Mouse (Mus musculus) skeletal muscle tissue, adult 2 months (tissue): ENCODE measurements around the gene Usp36.
"Not testable (repeated sequence)": the region's sequence is repeated elsewhere in the genome, so short reads cannot be mapped to it uniquely, and the experiment has no call there.

Experiments
- DNase-seq: peaks from one replicate; pipeline ENCODE4 v3.0.0-alpha.2; 2012; ENCODE audit warnings: low read depth, low spot score

Usp36 gene

GRCm38 (mm10) chr11:118289999-118290889 lies at the start of gene Usp36:
TSS of gene Usp36 (minus strand) at chr11:118290244.
- peak; percentile 100 for DNase-seq

- no peak for DNase-seq
Observed at GRCm38 (mm10) chr11:118337491-118338168, 47.6 kb upstream of the Usp36 start.

- no peak for DNase-seq
Observed at GRCm38 (mm10) chr11:118333431-118333830, 43.4 kb upstream of the Usp36 start.

- peak; percentile 67 for DNase-seq
Observed at GRCm38 (mm10) chr11:118332376-118332775, 42.3 kb upstream of the Usp36 start.

- no peak for DNase-seq
Observed at GRCm38 (mm10) chr11:118330777-118331176, 40.7 kb upstream of the Usp36 start.

- no peak for DNase-seq
Observed at GRCm38 (mm10) chr11:118330361-118330760, 40.3 kb upstream of the Usp36 start.

- no peak for DNase-seq
Observed at GRCm38 (mm10) chr11:118328947-118329346, 38.9 kb upstream of the Usp36 start.

- no peak for DNase-seq
Observed at GRCm38 (mm10) chr11:118328511-118328910, 38.5 kb upstream of the Usp36 start.

- peak; percentile 81 for DNase-seq
Observed at GRCm38 (mm10) chr11:118326991-118327971, 37.2 kb upstream of the Usp36 start.

- DNase-seq, result no peak
Observed at GRCm38 (mm10) chr11:118326491-118326890, 36.4 kb upstream of the Usp36 start.

- DNase-seq, result no peak
Observed at GRCm38 (mm10) chr11:118324541-118324940, 34.5 kb upstream of the Usp36 start.

GRCm38 (mm10) chr11:118323974-118324373 lies 33.9 kb upstream of the Usp36 start:
- no peak for DNase-seq

GRCm38 (mm10) chr11:118322647-118323046 lies 32.6 kb upstream of the Usp36 start:
- DNase-seq, result no peak

GRCm38 (mm10) chr11:118321971-118322370 lies 31.9 kb upstream of the Usp36 start:
- no peak for DNase-seq

GRCm38 (mm10) chr11:118321500-118321899 lies 31.5 kb upstream of the Usp36 start:
- no peak for DNase-seq

GRCm38 (mm10) chr11:118318678-118319077 lies 28.6 kb upstream of the Usp36 start:
- peak; percentile 59 for DNase-seq

GRCm38 (mm10) chr11:118317129-118317528 lies 27.1 kb upstream of the Usp36 start:
- DNase-seq, result no peak

GRCm38 (mm10) chr11:118316231-118316806 lies 26.3 kb upstream of the Usp36 start:
- no peak for DNase-seq

GRCm38 (mm10) chr11:118312132-118312723 lies 22.2 kb upstream of the Usp36 start:
- DNase-seq, result no peak

GRCm38 (mm10) chr11:118307962-118308361 lies 17.9 kb upstream of the Usp36 start:
- DNase-seq, result not testable (repeated sequence)

GRCm38 (mm10) chr11:118303959-118304358 lies 13.9 kb upstream of the Usp36 start:
- DNase-seq, result not testable (repeated sequence)
